Mouse (Mus musculus) midbrain, embryonic 10.5 days (tissue): ENCODE results near the gene Dand5. TPM values are rescaled to one million over a fixed set of nuclear protein-coding genes. Genes with fewer than 3 reads are reported as not detected.

Source experiments
- DNase-seq: peaks from one replicate; pipeline ENCODE4 v3.0.0-alpha.2; 2017; ENCODE audit warnings: low spot score
- H3K27ac ChIP-seq: fragments of 300-500 bp; sonication (generic); replicated peaks from 2 replicates; pipeline ENCODE4 v1.5.1; 2016; ENCODE audit warnings: mild to moderate bottlenecking
- H3K27me3 ChIP-seq: fragments of 300-500 bp; sonication (generic); 2 replicates; pipeline ENCODE4 v1.6.1; 2016; ENCODE audit warnings: low read depth, mild to moderate bottlenecking; ENCODE audit not compliant: poor library complexity, severe bottlenecking
- H3K36me3 ChIP-seq: fragments of 300-500 bp; sonication (generic); 2 replicates; pipeline ENCODE4 v1.6.1; 2016; ENCODE audit warnings: mild to moderate bottlenecking, moderate library complexity
- H3K4me1 ChIP-seq: fragments of 300-500 bp; sonication (generic); 2 replicates; pipeline ENCODE4 v1.6.1; 2016
- H3K4me3 ChIP-seq: fragments of 300-500 bp; sonication (generic); 2 replicates; pipeline ENCODE4 v1.5.1; 2016; ENCODE audit warnings: mild to moderate bottlenecking, moderate library complexity
- H3K9me3 ChIP-seq: fragments of 300-500 bp; sonication (generic); replicated peaks from 2 replicates; pipeline ENCODE4 v1.6.1; 2016; ENCODE audit warnings: mild to moderate bottlenecking
- WGBS: fragments of 180-500 bp; shearing (Covaris S2); methylation state at CpG from one replicate; pipeline ENCODE4 v1.1.7; 2016; 5-methylcytosine and 5-hydroxymethylcytosine counted together
- polyA plus RNA-seq: library from polyadenylated mRNA; unstranded; fragments of >200 nt; fragmentation: Nextera tagmentation; extraction: Ambion mirVana; gene quantifications from 2 replicates; pipeline ENCODE4 v1.2.1, GENCODE M21; 2016

Dand5 gene
- polyA plus RNA-seq, 1 experiment from 2014 or later: 2.9 TPM

DNA sequence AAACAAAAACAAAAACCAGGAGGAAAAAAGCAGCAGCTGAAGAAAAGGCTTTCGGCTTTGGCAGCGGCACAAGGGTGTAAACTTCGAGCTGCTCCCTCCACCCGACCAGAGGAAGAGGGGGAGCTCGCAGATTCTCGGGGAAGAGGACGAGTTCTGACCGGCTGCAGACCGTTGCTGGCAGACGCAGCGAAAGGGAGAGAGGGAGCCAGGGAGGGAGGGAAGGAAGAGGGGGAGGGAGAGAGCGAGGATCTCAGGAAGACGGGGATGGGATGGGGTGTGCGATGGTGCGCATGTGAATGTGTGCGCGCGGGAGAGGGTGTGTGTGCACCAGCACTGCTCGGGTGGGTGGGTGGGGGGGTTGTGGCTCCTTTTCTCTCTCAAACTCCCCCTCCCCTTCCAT lies 48.8 kb downstream of the Dand5 start:
- H3K4me1 ChIP-seq: peaks cover 31% of the 10 kb centered on the region
- DNase-seq: peak; percentile 53

GRCm38 (mm10) chr8:84773304-84773703 lies 49.3 kb downstream of the Dand5 start:
- DNase-seq: no peak
- no peaks in the 10 kb centered on the region for H3K36me3 ChIP-seq
- H3K27ac ChIP-seq: no peak overlapping the region
- peaks cover 31% of the 10 kb centered on the region for H3K4me1 ChIP-seq
- no peaks in the 10 kb centered on the region for H3K9me3 ChIP-seq
- WGBS: under 1% methylated on average over 9 of the region's 9 CpGs
- peaks cover 100% of the 10 kb centered on the region for H3K27me3 ChIP-seq
- no peak overlapping the region for H3K4me3 ChIP-seq

More for the DNA sequence above, 48.8 kb downstream of the Dand5 start:
- H3K4me3 ChIP-seq: peak overlapping the region; percentile 26
- no peaks in the 10 kb centered on the region for H3K9me3 ChIP-seq
- under 1% methylated on average over 17 of the region's 19 CpGs for WGBS
- H3K36me3 ChIP-seq: no peaks in the 10 kb centered on the region
- H3K27me3 ChIP-seq: peaks cover 100% of the 10 kb centered on the region
- H3K27ac ChIP-seq: no peak overlapping the region

- no peak for DNase-seq
- 2% methylated on average over 3 of the region's 3 CpGs for WGBS
- H3K4me3 ChIP-seq: no peak overlapping the region
- H3K27me3 ChIP-seq: peaks cover 100% of the 10 kb centered on the region
- H3K4me1 ChIP-seq: peaks cover 31% of the 10 kb centered on the region
- no peaks in the 10 kb centered on the region for H3K36me3 ChIP-seq
- H3K9me3 ChIP-seq: no peaks in the 10 kb centered on the region
- no peak overlapping the region for H3K27ac ChIP-seq
These were observed 50.0 kb downstream of the Dand5 start for GRCm38 (mm10) chr8:84772628-84773027.

- WGBS: under 1% methylated on average over 34 of the region's 34 CpGs
- H3K9me3 ChIP-seq: no peaks in the 10 kb centered on the region
- peaks cover 31% of the 10 kb centered on the region for H3K4me1 ChIP-seq
These were observed 50.7 kb downstream of the Dand5 start for GRCm38 (mm10) chr8:84771941-84772378.

GRCm38 (mm10) chr8:84771000-84771687 lies 51.5 kb downstream of the Dand5 start:
- peaks cover 100% of the 10 kb centered on the region for H3K27me3 ChIP-seq
- H3K4me1 ChIP-seq: peaks cover 38% of the 10 kb centered on the region
- DNase-seq: no peak
- no peak overlapping the region for H3K27ac ChIP-seq
- 16% methylated on average over 5 of the region's 5 CpGs for WGBS
- H3K9me3 ChIP-seq: no peaks in the 10 kb centered on the region
- H3K36me3 ChIP-seq: no peaks in the 10 kb centered on the region
- H3K4me3 ChIP-seq: no peak overlapping the region

More at GRCm38 (mm10) chr8:84771941-84772378, 50.7 kb downstream of the Dand5 start:
- DNase-seq: peak; percentile 55
- Histone ChIP-seq H3K27me3 (peaks cover 100% of the 10 kb centered on the region), H3K4me3 (no peak overlapping the region), H3K36me3 (no peaks in the 10 kb centered on the region), H3K27ac (no peak overlapping the region)

GRCm38 (mm10) chr8:84770100-84770953 lies 52.3 kb downstream of the Dand5 start:
- H3K36me3 ChIP-seq: no peaks in the 10 kb centered on the region
- DNase-seq: no peak
- peaks cover 43% of the 10 kb centered on the region for H3K4me1 ChIP-seq
- 0 out of 2 replicates have a peak overlapping the region, but pooled peaks have one; percentile 1 for H3K4me3 ChIP-seq
- 30% methylated on average over 12 of the region's 12 CpGs for WGBS
- H3K27ac ChIP-seq: no peak overlapping the region
- H3K9me3 ChIP-seq: no peaks in the 10 kb centered on the region
- H3K27me3 ChIP-seq: peaks cover 100% of the 10 kb centered on the region

DNA sequence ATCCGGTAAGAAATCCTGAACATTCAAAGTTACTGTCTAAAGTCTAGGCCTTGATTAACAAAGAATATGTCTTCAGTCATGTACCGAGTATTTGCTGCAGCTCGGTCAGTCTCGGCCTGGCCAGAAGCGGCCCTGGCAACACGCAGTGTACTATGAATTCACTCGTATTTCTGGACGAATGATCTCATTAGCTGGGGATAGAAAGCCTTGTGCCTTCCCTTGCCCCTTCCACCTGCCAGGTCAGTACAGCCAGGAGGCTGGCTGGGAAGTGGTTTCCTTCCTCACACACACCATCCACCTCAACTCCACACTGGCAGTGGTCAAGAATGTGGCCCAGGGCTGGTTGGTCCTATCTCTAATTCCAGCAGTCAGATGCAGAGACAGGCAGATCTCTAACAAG lies 53.3 kb downstream of the Dand5 start:
- Histone ChIP-seq H3K4me3 (no peak overlapping the region), H3K27ac (no peak overlapping the region), H3K36me3 (no peaks in the 10 kb centered on the region), H3K27me3 (peaks cover 100% of the 10 kb centered on the region), H3K9me3 (no peaks in the 10 kb centered on the region), H3K4me1 (peaks cover 40% of the 10 kb centered on the region)
- DNase-seq: no peak
- WGBS: 85% methylated on average over 8 of the region's 8 CpGs

- WGBS: 88% methylated on average over 14 of the region's 14 CpGs
- no peak for DNase-seq
- Histone ChIP-seq H3K4me3 (no peak overlapping the region), H3K27me3 (peaks cover 100% of the 10 kb centered on the region), H3K27ac (no peak overlapping the region), H3K36me3 (no peaks in the 10 kb centered on the region), H3K9me3 (no peaks in the 10 kb centered on the region), H3K4me1 (peaks cover 32% of the 10 kb centered on the region)
These were observed 54.1 kb downstream of the Dand5 start for GRCm38 (mm10) chr8:84768343-84769095.

GRCm38 (mm10) chr8:84767221-84767620 lies 55.4 kb downstream of the Dand5 start:
- Histone ChIP-seq H3K4me1 (peaks cover 29% of the 10 kb centered on the region), H3K27ac (no peak overlapping the region), H3K9me3 (no peaks in the 10 kb centered on the region), H3K27me3 (peaks cover 100% of the 10 kb centered on the region), H3K36me3 (no peaks in the 10 kb centered on the region), H3K4me3 (no peak overlapping the region)
- DNase-seq: no peak
- WGBS: 82% methylated on average over 10 of the region's 10 CpGs

GRCm38 (mm10) chr8:84766422-84766821 lies 56.2 kb downstream of the Dand5 start:
- no peak for DNase-seq
- Histone ChIP-seq H3K4me3 (no peak overlapping the region), H3K27me3 (peaks cover 100% of the 10 kb centered on the region), H3K27ac (no peak overlapping the region), H3K36me3 (no peaks in the 10 kb centered on the region), H3K9me3 (no peaks in the 10 kb centered on the region), H3K4me1 (peaks cover 24% of the 10 kb centered on the region)
- 56% methylated on average over 9 of the region's 9 CpGs for WGBS

DNA sequence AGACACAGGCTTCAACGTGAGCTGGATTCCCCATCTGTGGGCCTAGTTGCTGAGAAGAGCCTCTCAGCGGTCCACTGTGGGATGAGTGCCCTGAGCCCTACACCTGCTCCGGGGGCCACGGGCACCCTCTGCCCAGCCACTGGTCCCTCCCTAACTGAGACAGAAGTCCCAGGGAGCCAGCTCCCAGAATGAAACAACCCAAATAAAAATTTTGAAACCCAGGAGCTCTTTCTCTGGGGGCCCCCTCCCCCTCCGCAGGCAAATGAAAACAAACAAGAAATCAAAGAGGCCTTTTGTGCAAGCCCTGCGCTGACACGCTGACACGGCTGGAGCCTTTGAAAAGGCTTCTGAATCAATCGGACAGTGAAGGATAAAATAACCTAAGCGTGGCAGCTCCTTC lies 57.0 kb downstream of the Dand5 start:
- DNase-seq: no peak
- peaks cover 28% of the 10 kb centered on the region for H3K4me1 ChIP-seq
- WGBS: 16% methylated on average over 10 of the region's 10 CpGs

More for the DNA sequence above, 57.0 kb downstream of the Dand5 start:
- no peak overlapping the region for H3K4me3 ChIP-seq
- no peaks in the 10 kb centered on the region for H3K9me3 ChIP-seq
- peaks cover 100% of the 10 kb centered on the region for H3K27me3 ChIP-seq
- H3K27ac ChIP-seq: no peak overlapping the region
- no peaks in the 10 kb centered on the region for H3K36me3 ChIP-seq
